Mouse (Mus musculus) layer of hippocampus, postnatal 14 days (tissue): ENCODE results near the gene Gtpbp3. TPM values are rescaled to one million over a fixed set of nuclear protein-coding genes. Genes with fewer than 3 reads are reported as not detected.

Source experiments
- DNase-seq, 2 experiments: peaks; one replicate each; pipeline ENCODE4 v3.0.0; 2021 to 2022; ENCODE audit warnings: low spot score in 2 of 2, mixed read lengths in 1 of 2
- total RNA-seq, 2 experiments: library from RNA; stranded (reverse); gene quantifications; 2 replicates each; pipeline ENCODE4 v1.2.3; 2021

Gene Gtpbp3
- total RNA-seq, 2 experiments from 2014 or later, result 30.6 to 33.3 TPM

DNA sequence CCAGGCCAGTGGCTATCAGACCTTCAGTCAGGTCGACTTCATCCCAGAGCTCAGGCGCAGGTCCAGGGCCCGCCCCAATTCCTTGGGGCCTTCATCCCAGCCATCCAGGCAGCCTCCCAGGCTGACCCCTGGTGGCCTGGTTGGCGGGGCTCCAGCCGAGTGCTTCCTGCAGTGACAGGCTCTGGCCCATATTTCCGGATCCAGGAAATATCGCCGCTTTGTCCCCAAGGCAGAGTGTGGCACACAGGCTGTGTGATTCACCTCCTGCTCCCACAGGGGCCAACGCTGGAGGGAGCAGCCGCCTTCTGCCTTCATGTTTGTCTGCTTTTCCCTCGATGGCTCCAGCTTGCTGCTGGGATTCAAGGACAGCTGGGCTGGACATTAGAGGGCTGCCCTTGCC is 8.6 kb downstream of the Gtpbp3 start:
- no peak for DNase-seq

GRCm38 (mm10) chr8:71497077-71497645 is 9.3 kb downstream of the Gtpbp3 start:
- DNase-seq, result no peak

- no peak for DNase-seq
These were observed 10.1 kb downstream of the Gtpbp3 start for GRCm38 (mm10) chr8:71497881-71498501.

DNA sequence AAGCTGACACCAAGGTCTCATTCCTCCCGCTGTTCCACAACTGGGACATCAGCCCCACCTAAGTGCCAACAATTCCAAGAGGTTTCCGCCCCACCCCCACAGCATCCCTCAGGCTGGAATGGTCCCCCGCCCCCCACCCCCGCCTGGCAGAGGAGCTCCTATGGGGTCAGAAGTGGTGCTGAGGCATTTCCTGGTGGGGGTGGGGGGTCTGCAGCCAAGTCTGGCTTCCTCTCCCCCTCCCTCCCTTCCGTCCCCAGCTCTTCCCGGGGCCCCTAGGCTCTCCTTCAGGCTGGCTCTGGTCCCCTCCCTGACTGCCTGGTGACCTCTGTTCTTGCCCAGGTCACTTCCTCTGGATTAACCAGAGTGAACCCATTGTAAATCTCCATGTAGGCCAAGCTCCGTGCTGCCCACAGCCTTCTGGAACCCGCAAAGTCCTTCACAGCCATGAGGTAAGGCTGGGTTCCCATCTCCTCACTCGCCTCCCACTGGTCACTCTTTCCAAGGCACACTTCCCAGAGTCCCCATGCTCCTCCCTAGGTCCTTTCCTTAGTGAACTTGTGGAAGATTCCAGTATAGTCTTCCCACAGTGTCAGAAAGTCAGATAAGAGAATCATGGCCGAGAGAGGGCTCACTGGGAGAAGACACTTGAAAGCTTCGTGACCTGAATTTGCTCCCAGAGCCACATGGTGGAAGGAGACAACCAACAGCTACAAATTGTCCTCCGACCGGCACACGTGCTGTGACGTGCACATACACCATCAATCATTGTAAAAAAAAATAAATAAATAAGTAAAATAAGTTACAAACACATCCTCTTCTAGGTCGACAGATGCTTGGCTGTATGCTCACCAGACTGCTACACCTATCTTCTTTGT is 11.2 kb downstream of the Gtpbp3 start:
- DNase-seq, result no peak

- no peak for DNase-seq
These were observed 16.4 kb downstream of the Gtpbp3 start for GRCm38 (mm10) chr8:71504349-71504748.

DNA sequence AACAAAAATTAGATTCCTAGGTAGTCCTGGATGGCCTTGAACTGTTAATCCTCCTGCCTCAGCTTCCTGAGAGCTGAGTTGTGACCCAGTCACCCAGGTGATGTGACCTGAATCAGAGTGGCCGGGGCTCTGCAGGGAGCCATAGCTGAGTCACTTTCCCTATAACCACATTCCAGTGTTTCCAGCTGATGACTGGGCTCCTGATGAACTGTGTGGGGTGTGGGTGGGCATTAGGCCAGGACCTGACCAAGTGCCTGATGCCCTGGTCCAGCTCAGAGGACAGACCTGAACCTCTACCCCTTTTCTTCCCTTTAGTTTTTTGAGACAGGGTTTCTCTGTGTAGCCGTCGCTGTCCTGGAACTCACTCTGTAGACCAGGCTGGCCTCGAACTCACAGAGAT is 17.4 kb downstream of the Gtpbp3 start:
- no peak for DNase-seq

DNA sequence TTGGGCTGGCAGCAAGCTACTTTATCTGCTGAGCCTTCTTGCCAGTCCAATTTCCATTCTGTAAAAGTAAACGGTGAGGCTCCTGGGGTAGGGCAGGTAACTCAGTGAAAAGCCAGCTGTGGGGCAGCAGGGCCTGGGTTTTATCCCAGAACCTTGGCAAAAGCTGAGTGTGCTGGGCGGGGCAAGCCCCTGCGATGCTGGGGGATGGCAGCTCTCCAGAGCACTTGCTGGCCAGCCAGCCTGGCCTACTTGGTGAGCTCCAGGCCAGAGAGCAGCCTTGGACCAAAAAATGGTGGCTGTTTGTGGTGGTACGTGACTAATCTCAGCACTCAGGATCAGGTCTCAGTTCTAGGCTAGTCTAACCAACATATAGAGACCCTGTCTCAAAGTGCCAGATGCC is 18.1 kb downstream of the Gtpbp3 start:
- DNase-seq, result no peak

GRCm38 (mm10) chr8:71507589-71508104 is 19.7 kb downstream of the Gtpbp3 start:
- DNase-seq, result peak; percentile 69 to 75

DNA sequence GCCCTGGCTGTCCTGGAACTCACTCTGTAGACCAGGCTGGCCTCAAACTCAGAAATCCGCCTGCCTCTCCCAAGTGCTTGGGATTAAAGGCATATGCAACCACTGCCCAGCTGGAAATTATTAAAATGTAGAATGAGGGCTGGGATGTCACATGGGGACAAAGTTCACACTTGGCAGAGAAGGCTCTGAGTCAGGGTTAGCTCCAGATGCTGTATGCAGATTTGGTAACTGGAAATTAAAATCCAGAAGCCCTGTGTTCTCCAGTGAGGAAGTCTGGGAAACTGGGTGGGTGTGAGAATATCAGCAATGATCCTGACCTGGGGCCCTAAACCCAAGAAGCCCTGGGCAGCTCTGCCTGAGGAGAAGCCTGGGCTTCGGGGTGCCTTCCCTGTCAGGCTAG is 21.4 kb downstream of the Gtpbp3 start:
- no peak for DNase-seq

DNA sequence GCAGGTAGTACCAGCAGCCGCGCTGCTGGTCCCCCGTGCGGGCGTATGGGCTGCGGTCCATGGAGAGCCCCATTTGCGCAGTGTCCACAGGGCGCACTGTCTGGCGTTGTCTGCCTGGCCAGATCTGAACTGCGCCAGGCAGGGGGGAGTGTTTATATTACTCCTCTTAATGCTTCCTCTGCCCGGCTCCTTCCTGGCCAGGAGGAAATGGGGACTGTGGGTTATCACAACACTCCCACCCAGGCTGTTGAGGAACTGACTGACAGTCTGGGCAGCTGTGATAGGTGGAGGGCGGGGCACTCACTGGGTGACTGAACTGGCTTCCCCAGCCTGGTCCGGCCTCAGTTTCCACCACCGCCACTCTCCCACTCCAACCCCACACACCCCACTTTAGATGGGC is 23.7 kb downstream of the Gtpbp3 start, which contains the start of gene Plvap:
Gene Plvap, minus strand, starts transcription at position 109 of the 400 bp plus-strand sequence.
- DNase-seq, result no peak

GRCm38 (mm10) chr8:71513018-71513754 is 25.3 kb downstream of the Gtpbp3 start:
- DNase-seq, result no peak

GRCm38 (mm10) chr8:71515043-71515442 is 27.1 kb downstream of the Gtpbp3 start:
- no peak for DNase-seq

GRCm38 (mm10) chr8:71516786-71517185 is 28.9 kb downstream of the Gtpbp3 start:
- DNase-seq, result no peak

DNA sequence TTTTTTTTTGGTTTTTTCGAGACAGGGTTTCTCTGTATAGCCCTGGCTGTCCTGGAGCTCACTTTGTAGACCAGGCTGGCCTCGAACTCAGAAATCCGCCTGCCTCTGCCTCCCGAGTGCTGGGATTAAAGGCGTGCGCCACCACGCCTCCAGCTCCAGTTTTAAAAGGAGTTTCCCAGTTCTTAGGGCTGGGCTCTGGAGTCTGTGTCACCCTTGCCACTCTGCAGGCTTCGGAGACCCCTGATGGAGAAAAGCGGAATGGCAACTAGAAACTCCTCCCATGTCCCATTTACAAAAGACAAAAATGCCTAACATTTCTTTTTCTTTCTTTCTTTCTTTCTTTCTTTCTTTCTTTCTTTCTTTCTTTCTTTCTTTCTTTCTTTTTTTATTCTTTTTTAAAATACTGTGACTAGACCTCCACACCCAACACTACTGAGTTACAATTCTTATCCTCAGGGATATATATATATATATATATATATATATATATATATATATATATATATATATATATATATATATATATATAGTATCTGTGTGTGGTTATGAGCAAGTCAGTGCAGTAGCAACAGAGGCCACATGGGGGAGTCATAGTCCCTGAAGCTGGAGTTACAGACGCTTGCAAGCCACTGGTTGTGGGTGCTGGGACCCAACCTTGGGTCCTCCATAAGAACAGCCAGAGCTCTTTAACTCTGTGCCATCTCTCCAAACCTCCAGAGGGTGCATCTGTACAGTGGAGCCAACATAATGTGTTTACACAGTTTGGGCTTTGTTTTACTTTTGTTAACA is 31.3 kb downstream of the Gtpbp3 start:
- DNase-seq, result peak in 1 of 2 experiments; percentile 41

GRCm38 (mm10) chr8:71521634-71522033 is 33.7 kb downstream of the Gtpbp3 start:
- peak; percentile 88 to 89 for DNase-seq

DNA sequence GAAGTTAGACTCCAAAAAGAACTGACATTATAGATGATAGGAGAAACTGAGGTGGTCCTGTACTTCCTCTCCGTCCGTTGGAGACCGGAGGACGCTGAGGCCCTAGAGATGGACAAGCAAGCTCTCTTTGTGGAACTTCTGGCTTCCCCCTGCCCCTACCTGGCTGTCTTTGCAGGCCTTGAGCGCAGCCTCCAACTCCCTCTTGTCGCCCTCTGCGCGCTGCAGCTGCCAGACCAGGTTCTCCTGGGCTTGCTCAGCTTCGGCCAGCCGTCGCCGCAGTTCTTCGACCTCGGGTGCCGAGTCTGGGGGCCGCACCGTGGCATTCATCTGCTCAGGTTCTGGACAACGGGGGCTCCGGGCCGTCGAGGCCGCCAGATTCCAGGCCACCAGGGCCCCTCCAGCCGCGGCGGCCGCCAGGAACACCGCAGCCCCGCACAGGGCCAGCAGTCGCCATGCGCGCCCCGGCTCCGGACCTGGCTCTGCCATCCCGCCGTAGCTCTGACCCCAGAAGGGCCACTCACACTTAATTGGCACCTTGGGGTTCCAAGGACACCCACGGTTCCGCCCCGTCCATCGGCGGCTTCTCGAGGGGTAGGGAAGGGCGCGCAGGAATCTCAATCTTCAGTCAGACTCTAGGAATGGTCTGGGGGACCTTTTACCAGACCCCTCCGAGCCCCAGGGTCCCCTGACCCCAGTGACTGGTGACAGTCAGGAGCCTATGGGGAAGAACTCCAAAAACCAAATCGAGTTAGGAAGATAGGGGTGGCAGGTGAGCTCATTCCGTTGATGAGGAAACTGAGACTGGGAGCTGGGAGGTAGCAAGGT is 37.5 kb downstream of the Gtpbp3 start, which contains the start of gene Ccdc194:
Gene Ccdc194, minus strand, starts transcription at position 486 of the 825 bp plus-strand sequence.
- no peak for DNase-seq

DNA sequence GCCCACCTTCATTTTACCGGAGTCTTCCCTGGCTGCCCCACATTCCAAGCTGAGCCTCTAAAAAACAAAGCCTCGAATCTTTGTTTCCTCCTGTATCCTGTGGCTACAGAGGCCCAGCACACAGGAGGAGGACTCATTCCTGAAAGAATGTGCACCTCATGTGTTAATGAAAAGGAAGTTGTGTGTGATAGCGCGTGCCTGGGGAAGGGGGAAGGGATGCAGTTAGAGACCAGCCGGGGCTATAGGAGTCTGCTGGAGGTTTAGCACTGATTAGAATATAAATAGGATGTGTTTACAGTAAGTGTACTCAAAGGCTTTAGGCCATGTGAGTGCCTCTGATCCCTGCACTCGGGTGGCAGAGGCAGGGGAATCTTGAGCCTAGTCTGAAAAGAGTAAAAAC is 38.4 kb downstream of the Gtpbp3 start:
- no peak for DNase-seq

DNA sequence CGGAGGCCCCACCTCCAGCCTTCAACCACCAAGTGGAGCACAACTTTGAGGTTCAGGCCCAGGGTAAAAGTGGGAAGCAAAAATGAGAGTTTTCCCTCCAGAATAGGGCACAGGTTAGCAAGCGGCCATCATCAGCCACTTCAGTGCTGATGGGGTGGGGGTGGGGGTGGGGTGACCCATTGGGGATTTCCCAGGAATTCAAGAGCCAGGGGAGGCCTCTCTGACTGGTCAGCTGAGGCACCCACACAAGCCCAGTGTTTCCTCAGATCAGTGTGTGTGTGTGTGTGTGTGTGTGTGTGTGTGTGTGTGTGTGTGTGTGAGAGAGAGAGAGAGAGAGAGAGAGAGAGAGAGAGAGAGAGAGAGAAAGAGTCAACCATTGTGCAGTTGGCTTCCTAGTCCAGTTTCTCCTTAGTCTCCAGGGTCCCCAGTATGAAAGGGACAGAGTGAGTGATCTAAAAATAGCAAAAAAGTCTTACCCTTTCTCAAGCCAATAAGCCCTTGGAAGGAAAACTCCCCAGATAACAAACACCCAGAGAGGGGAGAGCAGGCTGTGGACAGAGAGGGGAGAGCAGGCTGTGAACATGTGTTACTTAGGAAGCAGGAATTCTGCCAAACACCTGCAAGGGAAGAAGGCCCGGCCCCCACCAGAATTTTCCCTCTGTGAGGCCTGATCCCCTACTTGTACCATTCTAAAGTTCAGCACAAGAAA is 39.4 kb downstream of the Gtpbp3 start:
- DNase-seq, result no peak
